Mouse (Mus musculus) retina, adult 2 months (tissue): ENCODE results near the gene Hoxc12.
A peak's percentile ranks its signal among the peaks of the same experiment; 100 is the strongest.

Experiments
- DNase-seq: peaks from one replicate; pipeline ENCODE4 v3.0.0-alpha.2; 2012; ENCODE audit warnings: low read depth, low spot score

Gene Hoxc12

GRCm38 (mm10) chr15:102980912-102981311 is 44.4 kb downstream of the Hoxc12 start:
- no peak for DNase-seq

DNA sequence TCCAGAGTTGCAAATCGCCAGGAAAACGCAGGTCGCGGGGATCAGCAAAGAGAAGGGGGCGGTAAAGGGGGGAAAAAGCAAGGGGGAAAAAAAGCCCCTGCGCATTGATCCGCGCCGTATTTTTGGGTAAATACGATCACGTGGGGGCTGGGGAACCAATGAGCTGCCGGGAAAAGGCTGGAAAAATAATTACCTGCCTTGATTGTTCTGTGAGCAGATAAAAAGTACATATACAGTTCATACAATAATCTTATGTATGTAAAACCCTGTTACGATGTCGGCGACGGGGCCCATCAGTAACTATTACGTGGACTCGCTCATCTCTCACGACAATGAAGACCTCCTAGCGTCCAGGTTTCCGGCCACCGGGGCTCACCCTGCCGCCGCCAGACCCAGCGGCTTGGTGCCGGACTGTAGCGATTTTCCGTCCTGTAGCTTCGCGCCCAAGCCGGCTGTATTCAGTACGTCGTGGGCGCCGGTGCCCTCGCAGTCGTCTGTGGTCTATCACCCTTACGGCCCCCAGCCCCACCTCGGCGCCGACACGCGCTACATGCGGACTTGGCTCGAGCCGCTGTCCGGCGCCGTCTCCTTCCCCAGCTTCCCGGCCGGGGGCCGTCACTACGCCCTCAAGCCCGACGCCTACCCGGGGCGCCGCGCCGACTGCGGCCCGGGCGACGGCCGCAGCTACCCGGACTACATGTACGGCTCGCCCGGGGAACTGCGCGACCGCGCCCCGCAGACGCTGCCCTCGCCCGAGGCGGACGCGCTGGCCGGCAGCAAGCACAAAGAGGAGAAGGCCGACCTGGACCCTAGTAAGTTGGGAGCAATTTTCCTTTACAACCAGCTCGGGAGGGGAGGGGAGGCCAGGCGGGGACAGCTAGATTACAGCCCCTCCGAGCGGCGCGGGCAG is 45.1 kb downstream of the Hoxc12 start:
- no peak for DNase-seq

- DNase-seq: no peak
These were observed 47.2 kb downstream of the Hoxc12 start for GRCm38 (mm10) chr15:102983716-102984115.

DNA sequence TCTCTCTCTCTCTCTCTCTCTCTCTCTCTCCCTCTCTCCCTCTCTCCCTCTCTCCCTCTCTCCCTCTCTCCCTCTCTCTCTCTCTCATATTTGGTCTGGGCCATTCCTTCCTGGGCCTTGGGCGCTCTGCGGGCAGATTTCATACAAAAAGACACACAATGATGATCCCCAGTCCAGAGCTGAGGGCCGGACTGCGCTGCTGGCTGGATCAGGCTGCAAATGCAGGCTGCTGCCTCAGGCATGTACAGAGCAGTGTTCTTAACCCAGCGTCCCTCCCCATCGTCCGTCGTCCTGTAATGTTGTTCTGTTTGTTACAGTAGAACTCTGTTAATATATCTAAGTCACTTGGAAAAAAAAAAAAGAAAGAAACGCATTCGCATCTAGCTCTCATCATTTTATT is 48.0 kb downstream of the Hoxc12 start:
- DNase-seq: no peak

- no peak for DNase-seq
These were observed 48.4 kb downstream of the Hoxc12 start for GRCm38 (mm10) chr15:102984925-102985324.

DNA sequence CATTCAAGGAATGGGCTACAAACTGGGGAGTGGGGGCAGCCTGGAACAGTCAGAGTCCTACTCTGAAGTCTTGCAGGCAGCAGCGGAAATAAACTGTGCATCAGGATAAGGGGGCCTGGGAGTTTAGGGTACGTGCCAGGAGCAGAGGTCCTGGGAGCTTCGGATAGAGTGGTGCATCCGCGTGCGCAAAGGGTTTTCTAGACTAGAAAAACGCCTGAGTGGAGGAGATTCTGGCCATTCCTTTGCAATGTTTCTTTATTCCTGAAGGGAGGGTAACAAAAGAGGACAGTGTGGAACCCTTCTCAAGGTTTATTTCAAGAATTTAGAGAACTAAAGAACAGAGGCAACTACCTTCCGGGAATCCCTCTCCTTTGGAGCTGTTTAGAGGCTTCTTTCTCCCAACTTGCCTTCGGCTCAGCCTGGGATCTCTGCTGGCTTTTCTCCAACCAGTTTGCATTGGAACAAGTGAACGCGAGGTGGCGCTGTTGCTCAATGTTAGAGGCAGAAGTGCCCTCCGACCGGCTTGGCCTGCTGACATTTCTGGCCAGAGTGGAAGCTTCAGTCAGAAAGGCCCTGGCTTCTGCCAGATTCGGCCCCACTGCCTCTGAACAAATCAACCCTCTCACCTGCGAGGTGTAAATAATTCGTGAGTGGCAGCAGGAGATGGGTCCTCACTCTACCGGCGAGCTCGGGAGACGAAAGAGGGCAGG is 50.7 kb downstream of the Hoxc12 start:
- DNase-seq: peak; percentile 81

GRCm38 (mm10) chr15:102988078-102988477 is 51.5 kb downstream of the Hoxc12 start:
- no peak for DNase-seq
